Mouse (Mus musculus) thymus, adult 2 months (tissue): ENCODE results near the gene Mmadhc.

Experiments
- CTCF ChIP-seq: fragments of 200-500 bp; IDR thresholded peaks from 2 replicates; pipeline ENCODE4 v1.5.1; 2012; ENCODE audit warnings: mild to moderate bottlenecking, control low read depth, low read length, moderate library complexity, borderline replicate concordance; ENCODE audit not compliant: control insufficient read depth, poor library complexity, insufficient read depth; ENCODE audit errors: extremely low read depth
- POLR2A ChIP-seq: fragments of 200-500 bp; IDR thresholded peaks from 2 replicates; pipeline ENCODE4 v1.6.1; 2012; ENCODE audit warnings: mild to moderate bottlenecking, low read length, control low read depth, moderate library complexity; ENCODE audit not compliant: control insufficient read depth, poor library complexity, insufficient read depth; ENCODE audit errors: extremely low read depth

DNA sequence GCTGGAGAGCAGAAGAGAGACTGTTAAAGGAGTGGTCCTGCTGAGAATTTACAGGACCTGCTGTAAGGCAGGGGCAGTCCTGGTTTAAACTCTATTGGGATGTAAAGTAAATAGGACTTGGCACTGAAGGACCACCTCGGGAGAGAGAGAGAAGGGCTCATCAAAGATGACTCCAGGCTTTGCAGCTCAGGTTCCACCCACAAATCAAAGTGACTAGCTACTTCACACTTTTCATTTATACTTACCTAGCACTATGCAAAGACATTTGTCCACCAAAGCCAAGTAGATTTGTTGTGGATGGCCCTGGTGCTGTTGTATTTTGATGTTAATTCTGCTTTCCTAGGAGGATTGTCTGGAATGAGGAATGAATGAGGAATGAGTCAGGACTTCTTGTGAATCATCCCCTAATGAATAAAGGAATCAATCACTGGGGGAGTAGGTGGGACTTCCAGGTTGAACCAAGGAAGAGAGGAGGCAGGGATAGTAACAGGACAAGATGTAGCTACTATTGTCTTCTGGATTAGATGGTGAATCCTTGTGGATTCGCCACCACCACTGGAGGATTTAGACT lies 31.3 kb downstream of the Mmadhc start:
- TF ChIP-seq CTCF (no peak), POLR2A (no peak)
